Mouse (Mus musculus) CH12.LX (cell line): Measurements from ENCODE around the gene Sh3bp5.

Experiments used
- CTCF ChIP-seq, 2 experiments: IDR thresholded peaks in 1 of 2; conservative IDR thresholded peaks in 1 of 2; 2 replicates each; pipeline ENCODE4 v1.5.1; 2011 to 2012; ENCODE audit warnings: low read depth in 2 of 2, low read length in 2 of 2, improper control_type of control experiment in 1 of 2, inconsistent platforms in 1 of 2, mild to moderate bottlenecking in 1 of 2, moderate library complexity in 1 of 2
- EP300 ChIP-seq: IDR thresholded peaks from 2 replicates; pipeline ENCODE4 v1.6.1; 2011; ENCODE audit warnings: low read length, improper control_type of control experiment
- ETS1 ChIP-seq: conservative IDR thresholded peaks from 2 replicates; pipeline ENCODE4 v1.6.1; 2012; ENCODE audit warnings: low read depth, mild to moderate bottlenecking, inconsistent platforms, low read length, improper control_type of control experiment, moderate library complexity
- GABPA ChIP-seq: IDR thresholded peaks from 2 replicates; pipeline ENCODE4 v1.6.1; 2012; ENCODE audit warnings: low read depth, low read length, improper control_type of control experiment, inconsistent platforms; ENCODE audit not compliant: insufficient replicate concordance
- POLR2A ChIP-seq: IDR thresholded peaks from 2 replicates; pipeline ENCODE4 v1.6.1; 2011; ENCODE audit warnings: low read depth, mild to moderate bottlenecking, improper control_type of control experiment, low read length
- ZMIZ1 ChIP-seq: IDR thresholded peaks from 2 replicates; pipeline ENCODE4 v1.6.1; 2012; ENCODE audit warnings: low read depth, mild to moderate bottlenecking, inconsistent platforms, low read length, improper control_type of control experiment

- TF ChIP-seq CTCF (conservative IDR thresholded peaks at IDR 0.05 in 1 of 2, IDR thresholded peaks at IDR 0.05 in 1 of 2; ENCODE audit: low read depth in 2 of 2, low read length in 2 of 2), result no peak
- no peak for TF ChIP-seq GABPA
- no peak for TF ChIP-seq POLR2A
- TF ChIP-seq ZMIZ1, result no peak
- TF ChIP-seq ETS1, result no peak
- no peak for TF ChIP-seq EP300
Measured at GRCm38 (mm10) chr14:31482417-31482816, 46.5 kb upstream of the Sh3bp5 start.
